Mouse (Mus musculus) midbrain, embryonic 14.5 days (tissue): ENCODE data around the gene Akr1d1. TPM values are rescaled to one million over a fixed set of nuclear protein-coding genes. Genes with fewer than 3 reads are reported as not detected.

ENCODE experiments used
- ATAC-seq: fragments of 200-750 bp; cut with Nextera tagmentation; 2 replicates; pipeline ENCODE4 v1.8.0; 2017; ENCODE audit warnings: moderate number of reproducible peaks, moderate library complexity; ENCODE audit not compliant: low FRiP score, low TSS enrichment
- DNase-seq: peaks from one replicate; pipeline ENCODE4 v3.0.0-alpha.2; 2015
- H3K27ac ChIP-seq: fragments of 300-500 bp; sonication (generic); replicated peaks from 2 replicates; pipeline ENCODE4 v1.5.1; 2014; ENCODE audit warnings: mild to moderate bottlenecking, low read depth, low read length, moderate library complexity
- H3K27me3 ChIP-seq: fragments of 300-500 bp; sonication (generic); 2 replicates; pipeline ENCODE4 v1.6.1; 2014; ENCODE audit warnings: low read length, control low read depth, mixed read lengths; ENCODE audit not compliant: control insufficient read depth, insufficient read depth
- H3K36me3 ChIP-seq: fragments of 300-500 bp; sonication (generic); 2 replicates; pipeline ENCODE4 v1.6.1; 2014; ENCODE audit warnings: low read length, control low read depth; ENCODE audit not compliant: control insufficient read depth, insufficient read depth
- H3K4me1 ChIP-seq: fragments of 300-500 bp; sonication (generic); 2 replicates; pipeline ENCODE4 v1.6.1; 2014; ENCODE audit warnings: mild to moderate bottlenecking, antibody characterized with exemption, low read length, control low read depth; ENCODE audit not compliant: control insufficient read depth, insufficient read depth
- H3K4me2 ChIP-seq: fragments of 300-500 bp; sonication (generic); 2 replicates; pipeline ENCODE4 v1.6.1; 2014; ENCODE audit warnings: mild to moderate bottlenecking, low read length, moderate library complexity
- H3K4me3 ChIP-seq: fragments of 300-500 bp; sonication (generic); replicated peaks from 2 replicates; pipeline ENCODE4 v1.5.1; 2014; ENCODE audit warnings: low read depth, low read length
- H3K9ac ChIP-seq: fragments of 300-500 bp; sonication (generic); replicated peaks from 2 replicates; pipeline ENCODE4 v1.6.1; 2014; ENCODE audit warnings: mild to moderate bottlenecking, low read length, moderate library complexity
- H3K9me3 ChIP-seq: fragments of 300-500 bp; sonication (generic); 2 replicates; pipeline ENCODE4 v1.6.1; 2016; ENCODE audit warnings: low read length, control low read depth, mixed read lengths; ENCODE audit not compliant: control insufficient read depth
- WGBS: fragments of 180-500 bp; shearing (Covaris S2); extraction: QIAGEN DNeasy Blood & Tissue Kit; methylation state at CpG from one replicate; pipeline ENCODE4 v1.1.7; 2014; 5-methylcytosine and 5-hydroxymethylcytosine counted together
- polyA plus RNA-seq: library from polyadenylated mRNA; unstranded; fragments of >200 nt; fragmentation: Nextera tagmentation; extraction: Ambion mirVana; gene quantifications from 2 replicates; pipeline ENCODE4 v1.2.1, GENCODE M21; 2014

Akr1d1 gene
- polyA plus RNA-seq, 1 experiment from 2014 or later, result not detected

- Histone ChIP-seq H3K36me3 (no peaks in the 10 kb centered on the region), H3K4me1 (no peaks in the 10 kb centered on the region), H3K4me2 (no peak overlapping the region), H3K27me3 (no peaks in the 10 kb centered on the region), H3K9me3 (no peaks in the 10 kb centered on the region), H3K27ac (no peak overlapping the region), H3K4me3 (no peak overlapping the region), H3K9ac (no peak overlapping the region)
- no peak for DNase-seq
- WGBS, result 85% methylated on average over 3 of the region's 3 CpGs
- ATAC-seq, result no peak
Measured at GRCm38 (mm10) chr6:37506909-37507515, 23.0 kb upstream of the Akr1d1 start.

DNA sequence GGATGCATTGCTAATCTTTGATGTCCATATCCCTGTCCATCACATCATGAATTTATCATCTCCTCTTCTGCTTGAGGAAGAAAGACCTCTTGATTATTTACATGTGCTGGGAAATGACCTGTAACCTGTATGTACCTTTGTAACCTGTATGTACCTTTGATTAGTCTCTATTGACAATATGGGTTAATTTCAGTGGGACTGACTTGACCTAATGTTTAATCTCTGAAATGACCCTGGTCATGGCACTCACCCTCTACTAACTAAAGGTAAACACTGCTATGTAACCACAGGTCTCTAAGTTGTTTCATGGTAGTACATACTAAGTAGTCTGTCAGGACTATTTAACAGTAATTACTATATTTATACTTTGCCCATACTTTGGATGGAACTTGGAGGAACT lies 19.2 kb upstream of the Akr1d1 start:
- Histone ChIP-seq H3K9me3 (no peaks in the 10 kb centered on the region), H3K27ac (no peak overlapping the region), H3K9ac (no peak overlapping the region), H3K4me3 (no peak overlapping the region), H3K4me2 (no peak overlapping the region), H3K27me3 (no peaks in the 10 kb centered on the region), H3K4me1 (no peaks in the 10 kb centered on the region), H3K36me3 (no peaks in the 10 kb centered on the region)
- DNase-seq (no peak), ATAC-seq (no peak)

DNA sequence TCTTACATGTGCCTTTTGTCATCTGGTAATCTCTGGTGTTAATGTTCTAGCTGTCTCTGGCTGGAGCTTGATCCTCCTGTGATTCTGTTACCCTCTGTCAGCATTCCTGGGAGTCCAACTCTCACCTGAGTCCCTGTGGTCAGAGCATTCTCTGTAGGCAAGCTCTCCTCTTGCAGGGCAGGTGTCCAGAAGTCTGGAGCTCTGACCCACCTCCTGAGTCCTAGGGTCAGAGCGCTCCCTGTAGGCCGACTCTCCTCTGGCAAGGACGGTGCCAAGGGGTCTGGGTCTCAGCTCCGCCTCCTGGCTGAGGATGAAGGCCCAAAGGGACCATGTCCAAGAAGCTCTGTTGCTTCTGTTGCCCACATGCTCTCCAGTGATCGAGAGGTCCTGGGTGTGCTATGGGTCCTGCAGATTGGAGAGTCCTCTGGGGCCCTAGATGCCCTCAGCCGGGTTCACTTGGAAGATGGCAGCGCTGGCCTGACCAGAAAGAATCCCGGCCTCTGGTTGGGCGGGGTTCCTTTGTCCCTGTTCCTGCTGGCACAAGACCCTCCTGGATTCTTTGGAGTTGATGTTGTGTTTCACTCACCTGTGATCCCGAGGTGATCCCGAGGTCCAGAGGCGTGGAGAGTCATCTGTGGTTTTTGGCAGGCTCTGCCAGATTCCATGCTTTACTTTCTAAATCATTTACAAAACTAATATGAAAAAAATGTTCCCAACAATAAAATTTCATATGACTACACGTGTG lies 9.2 kb upstream of the Akr1d1 start:
- WGBS, result 93% methylated on average over 13 of the region's 13 CpGs
- H3K4me2 ChIP-seq, result no peak overlapping the region
- H3K36me3 ChIP-seq, result no peaks in the 10 kb centered on the region
- no peak for DNase-seq
- H3K9me3 ChIP-seq, result no peaks in the 10 kb centered on the region
- H3K4me1 ChIP-seq, result no peaks in the 10 kb centered on the region
- no peak overlapping the region for H3K4me3 ChIP-seq
- no peaks in the 10 kb centered on the region for H3K27me3 ChIP-seq
- H3K9ac ChIP-seq, result no peak overlapping the region
- ATAC-seq, result no peak
- no peak overlapping the region for H3K27ac ChIP-seq

DNA sequence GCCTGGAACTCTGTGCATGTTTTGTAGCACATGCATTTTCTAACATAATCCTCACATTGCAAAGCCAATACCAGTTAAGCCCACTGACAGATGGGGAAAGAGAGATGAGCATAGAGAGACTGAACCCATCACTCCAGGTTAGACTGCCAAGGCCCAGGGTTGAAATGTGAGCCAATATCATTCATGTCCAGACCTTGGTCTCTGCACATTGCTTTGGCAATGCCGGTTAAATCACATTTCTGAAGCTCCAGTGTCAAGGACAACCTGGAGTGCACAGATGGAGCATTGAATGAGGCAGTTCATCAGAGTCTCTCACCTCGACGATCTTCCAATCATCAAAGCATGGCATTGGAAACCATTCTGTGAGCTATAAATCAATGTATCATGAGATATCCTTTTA lies 2.1 kb downstream of the Akr1d1 start:
- Histone ChIP-seq H3K9ac (no peak overlapping the region), H3K9me3 (no peaks in the 10 kb centered on the region), H3K27me3 (no peaks in the 10 kb centered on the region), H3K4me3 (no peak overlapping the region), H3K4me1 (no peaks in the 10 kb centered on the region), H3K27ac (no peak overlapping the region), H3K36me3 (no peaks in the 10 kb centered on the region), H3K4me2 (no peak overlapping the region)
- 93% methylated on average over 3 of the region's 3 CpGs for WGBS
- DNase-seq (no peak), ATAC-seq (no peak)

DNA sequence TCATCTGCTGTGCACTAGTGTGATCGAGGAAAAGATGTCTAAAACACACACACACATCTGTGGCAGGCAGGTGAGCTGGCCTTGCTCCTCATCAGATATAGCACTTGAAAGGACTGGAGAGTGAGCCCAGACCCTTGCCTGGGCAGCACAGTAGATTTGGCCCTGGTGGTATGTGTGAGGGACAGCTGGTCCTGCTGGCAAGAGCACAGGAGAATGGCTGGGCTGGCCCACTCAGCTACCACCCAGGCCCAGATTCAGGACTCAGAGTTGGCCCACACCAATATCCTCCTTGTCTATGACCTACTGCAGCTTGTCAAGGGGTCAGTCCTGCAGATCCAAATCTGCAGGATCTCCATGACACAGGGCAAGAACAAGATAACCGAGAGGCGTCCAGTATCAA lies 6.9 kb downstream of the Akr1d1 start:
- no peaks in the 10 kb centered on the region for H3K9me3 ChIP-seq
- ATAC-seq (no peak), DNase-seq (no peak)
- no peak overlapping the region for H3K27ac ChIP-seq
- no peak overlapping the region for H3K4me3 ChIP-seq
- no peaks in the 10 kb centered on the region for H3K4me1 ChIP-seq
- no peak overlapping the region for H3K9ac ChIP-seq
- no peak overlapping the region for H3K4me2 ChIP-seq
- H3K36me3 ChIP-seq, result no peaks in the 10 kb centered on the region
- no peaks in the 10 kb centered on the region for H3K27me3 ChIP-seq
- WGBS, result 88% methylated on average over 3 of the region's 3 CpGs

- ATAC-seq (no peak), DNase-seq (no peak)
- Histone ChIP-seq H3K9me3 (no peaks in the 10 kb centered on the region), H3K4me2 (no peak overlapping the region), H3K9ac (no peak overlapping the region), H3K27ac (no peak overlapping the region), H3K4me1 (no peaks in the 10 kb centered on the region), H3K4me3 (no peak overlapping the region), H3K36me3 (no peaks in the 10 kb centered on the region), H3K27me3 (no peaks in the 10 kb centered on the region)
- WGBS, result 85% methylated on average over 3 of the region's 3 CpGs
Measured at GRCm38 (mm10) chr6:37537801-37538200, 7.8 kb downstream of the Akr1d1 start.

- WGBS, result 88% methylated on average over 5 of the region's 5 CpGs
- Histone ChIP-seq H3K9ac (no peak overlapping the region), H3K4me1 (no peaks in the 10 kb centered on the region), H3K9me3 (no peaks in the 10 kb centered on the region), H3K36me3 (no peaks in the 10 kb centered on the region), H3K4me2 (no peak overlapping the region), H3K27ac (no peak overlapping the region), H3K27me3 (no peaks in the 10 kb centered on the region), H3K4me3 (no peak overlapping the region)
- no peak for ATAC-seq
- DNase-seq, result no peak
Measured at GRCm38 (mm10) chr6:37538792-37539191, 8.8 kb downstream of the Akr1d1 start.

DNA sequence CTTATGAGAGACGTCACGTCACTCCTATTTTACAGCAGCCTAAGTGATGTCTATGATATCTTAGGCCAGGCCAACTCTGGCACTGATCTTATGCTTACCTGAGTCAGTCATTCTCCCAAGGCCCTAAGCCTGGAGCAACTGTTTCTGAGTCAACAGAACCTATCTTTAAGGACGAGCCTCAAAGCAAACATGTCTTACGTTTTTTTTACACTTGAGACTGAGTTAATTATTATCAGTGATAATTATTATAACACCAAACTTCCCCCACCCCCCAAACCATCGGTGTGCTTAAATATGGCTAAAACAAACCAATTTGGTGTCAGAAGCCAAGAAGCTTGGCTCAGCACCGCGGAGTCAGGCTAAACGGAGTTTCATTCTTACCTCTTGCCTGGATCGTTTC lies 9.4 kb downstream of the Akr1d1 start:
- Histone ChIP-seq H3K9me3 (no peaks in the 10 kb centered on the region), H3K27ac (no peak overlapping the region), H3K36me3 (no peaks in the 10 kb centered on the region), H3K4me2 (no peak overlapping the region), H3K4me3 (no peak overlapping the region), H3K27me3 (no peaks in the 10 kb centered on the region), H3K4me1 (no peaks in the 10 kb centered on the region), H3K9ac (no peak overlapping the region)
- no peak for ATAC-seq
- DNase-seq, result no peak
- WGBS, result 93% methylated on average over 9 of the region's 9 CpGs

- H3K4me3 ChIP-seq, result no peak overlapping the region
- no peaks in the 10 kb centered on the region for H3K36me3 ChIP-seq
- H3K4me2 ChIP-seq, result no peak overlapping the region
- no peak overlapping the region for H3K27ac ChIP-seq
- H3K4me1 ChIP-seq, result no peaks in the 10 kb centered on the region
- no peak for DNase-seq
- 70% methylated on average over 3 of the region's 3 CpGs for WGBS
- no peak for ATAC-seq
- H3K9me3 ChIP-seq, result no peaks in the 10 kb centered on the region
- H3K27me3 ChIP-seq, result no peaks in the 10 kb centered on the region
- H3K9ac ChIP-seq, result no peak overlapping the region
Measured at GRCm38 (mm10) chr6:37540113-37540512, 10.1 kb downstream of the Akr1d1 start.
